Mouse (Mus musculus) ovary, adult 18-20 months (tissue): ENCODE data around the gene Fgf3.

Experiments
- DNase-seq: peaks from one replicate; pipeline ENCODE4 v3.0.0; 2022; ENCODE audit warnings: low spot score, mixed read lengths

The Fgf3 gene

DNA sequence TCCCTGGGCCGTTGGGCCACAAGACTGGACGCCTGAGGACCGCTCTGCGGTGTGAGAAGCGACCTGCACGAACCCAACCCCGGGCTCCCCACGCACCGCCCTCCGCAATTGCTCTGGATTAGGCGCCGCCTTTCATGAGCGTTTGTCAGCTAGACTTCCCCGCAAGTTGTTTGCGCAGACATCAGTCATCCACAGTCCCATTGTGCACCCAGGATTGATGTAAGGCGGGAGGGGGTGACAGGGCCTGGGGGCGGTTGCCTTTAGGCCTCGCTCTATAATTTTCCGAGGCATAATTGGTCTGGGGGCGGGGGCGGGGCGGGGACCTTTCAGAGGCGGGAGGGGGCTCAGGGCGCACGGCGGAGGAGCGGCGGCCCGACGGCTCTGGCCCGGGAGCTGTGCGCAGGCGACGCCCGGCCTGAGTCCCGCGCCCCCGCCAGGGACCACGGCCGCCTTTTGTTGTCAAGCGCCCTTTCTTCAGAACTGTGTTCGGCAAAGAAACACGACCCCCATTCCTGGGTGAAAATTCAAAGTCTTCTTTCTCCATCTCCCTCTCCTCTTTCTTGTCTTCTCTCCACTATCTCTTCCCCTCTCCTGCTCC, at the start of gene Fgf3:
Fgf3 (plus strand) TSS at position 193 of the 598 bp plus-strand sequence.
- no peak for DNase-seq

DNA sequence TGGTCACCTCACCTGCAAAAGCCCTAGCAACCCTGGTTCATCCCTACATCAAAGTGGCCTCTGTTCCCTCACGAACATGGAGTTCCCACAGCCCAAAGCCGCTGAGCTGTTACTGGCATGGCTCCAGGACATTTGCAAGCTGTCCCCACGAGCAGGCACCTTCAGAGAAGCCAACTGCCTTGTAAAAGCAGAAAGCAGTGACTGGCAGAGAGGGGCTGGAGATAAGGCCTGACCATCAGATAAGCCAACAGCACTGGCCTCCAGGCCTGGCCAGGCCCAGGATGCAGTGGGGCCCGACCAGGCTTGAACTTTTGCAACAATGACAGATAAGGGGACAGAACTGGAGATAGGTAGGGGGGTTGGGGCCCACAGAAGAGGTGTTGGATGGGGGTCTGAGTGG, 49.3 kb upstream of the Fgf3 start:
- DNase-seq = no peak

GRCm38 (mm10) chr7:144789601-144790556, 48.0 kb upstream of the Fgf3 start:
- no peak for DNase-seq

- no peak for DNase-seq
These were observed 46.5 kb upstream of the Fgf3 start for GRCm38 (mm10) chr7:144791426-144791825.

GRCm38 (mm10) chr7:144793296-144793695, 44.6 kb upstream of the Fgf3 start:
- no peak for DNase-seq

DNA sequence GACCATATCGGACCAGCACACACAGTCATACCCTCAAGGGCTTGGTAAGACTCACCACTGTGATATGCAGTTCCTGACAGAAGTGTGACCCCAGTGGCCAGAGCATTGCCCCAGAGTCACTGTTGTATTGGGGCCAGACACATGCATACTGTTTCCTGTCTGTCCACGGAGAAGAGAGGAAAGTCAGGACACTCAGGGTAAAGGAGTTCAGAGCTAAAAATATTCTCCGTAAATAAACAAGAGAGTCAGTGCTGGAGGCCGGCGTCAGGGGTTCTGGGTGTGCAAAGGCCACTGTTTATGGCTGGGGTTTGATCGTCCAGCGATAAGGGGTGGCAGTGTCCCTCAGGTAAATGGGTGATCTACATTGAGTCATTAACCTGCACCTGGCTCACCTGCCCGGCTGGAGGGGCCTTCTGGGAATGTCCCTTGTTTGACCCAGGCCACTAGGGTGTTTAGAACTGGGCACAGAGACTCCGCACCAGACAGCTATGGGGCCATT, 41.9 kb upstream of the Fgf3 start:
- DNase-seq = no peak

GRCm38 (mm10) chr7:144796986-144797735, 40.7 kb upstream of the Fgf3 start:
- DNase-seq = no peak

DNA sequence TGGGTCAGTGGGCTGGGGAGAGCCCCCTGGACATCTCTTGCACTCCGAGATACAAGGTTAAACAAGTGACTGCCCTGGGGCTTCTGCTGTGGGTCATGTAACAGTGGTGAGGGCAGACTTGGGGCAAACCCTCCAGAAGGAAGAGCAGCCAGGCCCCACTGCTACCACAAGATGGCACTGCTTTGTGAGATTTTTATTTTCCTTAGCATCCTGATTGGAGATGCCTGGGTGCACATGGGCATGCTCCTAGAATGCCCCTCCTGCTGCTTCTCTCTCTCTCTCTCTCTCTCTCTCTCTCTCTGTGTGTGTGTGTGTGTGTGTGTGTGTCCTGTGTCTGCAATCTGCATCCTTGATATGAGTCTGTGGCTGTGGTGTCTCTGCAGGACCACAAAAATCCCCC, 39.4 kb upstream of the Fgf3 start:
- DNase-seq = no peak

- no peak for DNase-seq
These were observed 30.8 kb upstream of the Fgf3 start for GRCm38 (mm10) chr7:144807036-144807435.

DNA sequence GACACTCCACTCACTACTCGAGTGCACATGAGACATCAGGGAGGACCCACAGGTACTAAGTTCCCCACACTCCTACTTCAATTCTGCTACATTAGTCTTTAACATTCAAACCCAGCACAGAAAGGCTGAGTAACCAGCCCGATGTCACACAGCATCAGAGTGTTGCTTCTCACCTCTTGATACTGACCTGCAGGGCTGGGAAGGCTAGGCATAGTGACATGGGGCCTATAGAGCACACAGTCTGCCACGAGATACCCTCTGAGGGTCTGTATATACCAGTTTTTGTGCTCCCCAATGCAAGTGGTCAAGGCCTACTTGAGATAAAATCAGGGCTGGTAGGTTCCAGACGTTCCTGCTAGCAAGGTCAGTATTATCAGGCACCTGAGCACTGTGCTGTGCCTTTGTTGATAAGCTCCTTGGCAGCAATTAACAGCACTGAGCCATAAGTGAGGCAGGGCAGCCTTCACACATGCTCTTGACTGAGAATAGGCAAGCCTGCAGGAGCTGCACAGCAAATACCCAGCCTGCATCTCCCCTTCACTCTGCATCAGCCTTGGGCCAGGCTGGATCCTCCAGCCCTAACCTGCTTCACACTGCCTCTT, 29.8 kb upstream of the Fgf3 start:
- no peak for DNase-seq

DNA sequence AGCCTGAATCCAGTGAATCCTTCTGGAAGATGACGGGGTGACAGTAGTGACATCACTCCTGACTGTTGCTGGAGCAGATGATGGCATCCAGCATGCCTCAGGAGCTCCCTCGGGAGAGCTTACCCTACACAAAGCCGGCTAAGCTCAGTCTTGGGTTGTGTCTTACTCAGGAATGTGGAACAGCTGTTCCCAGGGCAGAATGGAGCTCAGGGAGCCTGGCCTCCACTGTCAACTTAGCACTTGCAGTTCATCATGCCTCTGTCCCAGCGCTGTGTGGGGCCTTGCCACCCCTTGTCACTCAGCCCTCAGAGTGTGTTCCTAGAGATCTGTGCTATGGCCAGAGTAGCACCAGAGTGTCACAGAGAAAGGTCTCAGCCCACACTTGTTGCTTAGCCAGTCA, 26.4 kb upstream of the Fgf3 start:
- DNase-seq = no peak

DNA sequence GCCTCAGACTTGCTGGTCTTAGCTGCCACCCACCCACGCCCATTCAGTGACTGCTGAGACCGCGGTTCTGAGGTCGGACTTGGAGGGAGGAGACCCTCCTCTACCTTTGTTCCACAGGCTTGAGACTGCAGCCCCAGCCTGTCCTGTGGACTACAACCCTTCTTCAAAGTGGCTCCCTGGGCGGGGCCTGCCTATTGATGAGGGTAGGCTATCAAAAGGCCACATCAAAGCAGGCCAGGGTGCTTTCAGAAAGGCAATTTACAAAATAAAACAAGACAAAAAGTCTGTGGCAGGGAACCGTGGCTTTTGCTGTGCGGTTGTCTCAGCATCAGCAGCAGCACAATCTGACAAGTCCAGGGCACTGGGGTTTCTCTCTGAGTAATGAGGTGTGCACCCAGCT, 16.0 kb upstream of the Fgf3 start:
- no peak for DNase-seq

DNA sequence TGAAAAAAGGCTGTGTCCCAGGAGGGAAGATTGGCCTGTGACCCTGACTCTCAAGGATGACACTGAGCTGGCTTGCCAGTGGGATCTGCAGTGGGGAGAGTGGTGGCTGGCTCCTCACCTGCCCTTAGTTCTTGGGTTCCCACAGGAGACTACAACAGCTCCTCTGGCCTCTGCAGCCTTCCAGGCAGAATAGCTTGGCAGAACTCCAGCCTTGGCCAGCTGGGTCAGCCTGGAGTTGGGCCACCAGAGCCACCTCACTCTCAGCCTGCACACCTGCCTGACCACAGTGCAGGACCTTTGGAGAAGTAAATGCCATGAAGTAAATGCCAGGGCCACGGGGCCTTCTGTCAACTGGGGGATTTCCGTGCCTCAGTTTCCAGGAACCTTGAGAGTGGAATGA, 13.9 kb upstream of the Fgf3 start:
- no peak for DNase-seq

DNA sequence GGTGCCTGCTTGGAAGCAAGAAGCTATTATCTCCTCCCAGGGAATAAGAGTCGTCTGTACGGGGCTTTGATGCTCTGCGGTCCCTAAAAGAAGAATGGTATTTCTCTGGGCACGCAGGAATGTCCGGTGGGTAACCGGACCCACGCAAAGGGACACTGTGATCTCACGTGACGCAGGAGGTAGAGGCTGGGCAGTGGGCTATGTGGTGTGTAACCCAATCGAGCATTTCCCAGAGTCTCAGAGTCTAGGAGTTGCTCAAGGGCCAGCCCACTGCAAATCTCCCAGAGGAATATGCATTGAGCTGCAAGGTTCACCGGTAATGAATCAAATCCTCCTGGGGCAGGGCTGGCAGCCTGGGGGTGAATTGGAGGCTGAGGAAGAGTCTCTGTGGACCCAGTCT, 9.5 kb upstream of the Fgf3 start:
- no peak for DNase-seq

GRCm38 (mm10) chr7:144838522-144839503, 930 bp downstream of the Fgf3 start:
- no peak for DNase-seq

- no peak for DNase-seq
These were observed 8.3 kb downstream of the Fgf3 start for GRCm38 (mm10) chr7:144846158-144846557.

- DNase-seq = no peak
These were observed 9.2 kb downstream of the Fgf3 start, which contains the start of gene Fgf4 for GRCm38 (mm10) chr7:144847067-144847466. Gene Fgf4 (plus strand): TSS chr7:144847367.

DNA sequence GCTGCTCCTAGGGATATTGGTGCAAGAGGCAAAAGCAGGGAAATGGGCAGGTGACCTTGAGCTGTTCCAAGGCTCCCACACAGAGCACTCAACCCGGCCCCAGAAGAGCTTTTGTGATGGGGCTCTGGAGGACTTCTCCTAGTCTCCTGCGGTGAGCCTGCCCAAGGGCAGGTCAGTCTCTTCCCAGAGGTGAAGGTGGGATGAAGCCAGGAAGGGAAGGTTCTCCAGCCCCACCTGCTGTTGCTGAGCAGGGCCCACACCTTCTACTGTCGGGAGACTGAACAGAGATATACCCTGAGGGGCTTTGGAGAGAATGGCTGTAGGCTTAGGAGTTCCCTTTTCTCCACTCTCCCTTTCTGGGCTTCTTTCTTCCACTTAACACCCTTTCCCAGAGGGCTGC, 13.4 kb downstream of the Fgf3 start:
- no peak for DNase-seq

- no peak for DNase-seq
These were observed 17.1 kb downstream of the Fgf3 start for GRCm38 (mm10) chr7:144854966-144855365.

DNA sequence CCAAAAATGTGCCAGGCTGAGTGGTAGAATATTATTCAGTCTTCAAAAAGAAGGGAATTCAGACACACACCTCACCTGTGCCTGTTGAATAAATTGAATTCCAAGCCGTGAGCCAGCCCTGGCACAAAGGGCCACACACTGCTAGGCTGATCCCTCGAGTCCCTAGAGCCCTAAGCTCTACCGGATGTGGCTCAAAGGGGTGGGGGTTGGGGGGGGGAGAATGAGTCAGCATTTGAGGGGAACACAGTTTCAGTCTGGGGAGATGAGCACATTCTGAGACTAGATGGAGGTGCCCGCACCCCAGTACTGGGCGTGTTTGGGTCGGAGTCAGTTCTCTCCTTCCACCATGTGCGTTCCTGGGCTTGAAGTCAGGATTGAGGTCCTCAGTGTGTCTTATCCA, 19.3 kb downstream of the Fgf3 start:
- no peak for DNase-seq

DNA sequence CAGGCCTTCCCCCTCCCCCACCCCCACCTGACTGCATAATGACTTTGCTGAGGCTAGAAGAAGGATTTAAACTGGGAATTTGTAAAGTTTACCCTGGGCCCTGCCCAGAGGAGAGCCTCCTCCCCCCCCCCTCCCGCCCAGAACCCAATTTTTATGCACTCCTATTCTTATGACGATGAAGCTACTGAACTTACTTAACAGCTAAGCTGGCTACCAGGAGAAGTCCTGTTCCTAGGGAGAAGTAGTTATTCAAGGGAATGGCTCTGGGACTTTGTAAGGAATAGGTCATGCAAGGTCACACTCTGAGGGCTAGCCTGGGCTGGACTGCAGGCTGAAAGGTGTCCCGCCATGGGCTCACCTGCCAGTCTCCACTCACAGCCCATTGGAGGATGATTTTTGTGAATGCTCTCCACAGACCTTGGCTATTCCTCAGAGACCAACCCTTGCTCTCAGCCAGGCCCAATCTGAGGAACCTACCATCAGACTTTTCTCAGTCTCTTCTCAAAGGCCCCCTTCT, 20.0 kb downstream of the Fgf3 start:
- DNase-seq = no peak
